Mouse (Mus musculus) intestine, embryonic 14.5 days (tissue): Measurements from ENCODE around the gene Tspo2. TPM values are rescaled to one million over a fixed set of nuclear protein-coding genes. Genes with fewer than 3 reads are reported as not detected.

Experiments
- ATAC-seq: fragments of 200-750 bp; cut with Nextera tagmentation; replicated peaks from 2 replicates; pipeline ENCODE4 v1.8.0; 2017; ENCODE audit warnings: low read depth, moderate number of reproducible peaks, moderate TSS enrichment, moderate library complexity; ENCODE audit not compliant: low FRiP score, low TSS enrichment
- DNase-seq: peaks from one replicate; pipeline ENCODE4 v3.0.0-alpha.2; 2018; ENCODE audit warnings: low spot score
- H3K27ac ChIP-seq: fragments of 300-500 bp; sonication (generic); 2 replicates; pipeline ENCODE4 v1.5.1; 2014; ENCODE audit warnings: low read depth, mild to moderate bottlenecking, control low read depth
- H3K27me3 ChIP-seq: fragments of 300-500 bp; sonication (generic); replicated peaks from 2 replicates; pipeline ENCODE4 v1.6.1; 2014; ENCODE audit warnings: low read length, control low read depth; ENCODE audit not compliant: control insufficient read depth, insufficient read depth
- H3K36me3 ChIP-seq: fragments of 300-500 bp; sonication (generic); 2 replicates; pipeline ENCODE4 v1.6.1; 2014; ENCODE audit warnings: low read length, control low read depth; ENCODE audit not compliant: control insufficient read depth, insufficient read depth
- H3K4me1 ChIP-seq: fragments of 300-500 bp; sonication (generic); replicated peaks from 2 replicates; pipeline ENCODE4 v1.6.1; 2014; ENCODE audit warnings: low read length, control low read depth, mixed read lengths; ENCODE audit not compliant: control insufficient read depth, insufficient read depth
- H3K4me2 ChIP-seq: fragments of 300-500 bp; sonication (generic); 2 replicates; pipeline ENCODE4 v1.6.1; 2014; ENCODE audit warnings: low read length
- H3K4me3 ChIP-seq: fragments of 300-500 bp; sonication (generic); 2 replicates; pipeline ENCODE4 v1.5.1; 2014; ENCODE audit warnings: low read depth, low read length, control low read depth, mixed read lengths
- H3K9ac ChIP-seq: fragments of 300-500 bp; sonication (generic); 2 replicates; pipeline ENCODE4 v1.6.1; 2014; ENCODE audit warnings: mild to moderate bottlenecking, low read length
- H3K9me3 ChIP-seq: fragments of 300-500 bp; sonication (generic); 2 replicates; pipeline ENCODE4 v1.6.1; 2016; ENCODE audit warnings: low read length, control low read depth; ENCODE audit not compliant: control insufficient read depth
- WGBS: fragments of 180-500 bp; shearing (Covaris S2); extraction: QIAGEN DNeasy Blood & Tissue Kit; methylation state at CpG from one replicate; pipeline ENCODE4 v1.1.7; 2014; 5-methylcytosine and 5-hydroxymethylcytosine counted together
- polyA plus RNA-seq: library from polyadenylated mRNA; unstranded; fragments of >200 nt; fragmentation: Nextera tagmentation; extraction: Ambion mirVana; gene quantifications from 2 replicates; pipeline ENCODE4 v1.2.1, GENCODE M21; 2014

Tspo2 gene
- polyA plus RNA-seq, 1 experiment from 2014 or later, result 1.6 TPM

DNA sequence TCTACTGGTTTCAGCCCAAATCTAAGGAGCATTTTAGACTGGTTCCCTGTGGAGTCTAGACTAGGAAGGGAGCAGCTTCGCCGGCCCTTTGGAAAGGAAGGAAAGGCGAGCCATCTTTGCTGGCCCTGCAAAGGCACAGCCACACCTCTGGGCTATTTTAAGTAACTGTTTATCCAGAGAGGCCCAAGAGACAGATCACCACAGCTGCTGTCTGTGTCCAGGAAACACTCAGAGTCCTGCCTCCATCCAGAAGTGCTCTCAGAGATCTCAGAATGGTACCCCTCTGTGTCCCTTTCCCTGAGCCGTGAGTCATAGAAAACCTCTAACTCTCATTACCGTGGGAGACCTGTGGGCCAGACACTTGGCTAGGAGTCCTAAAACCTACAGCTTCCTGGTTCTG lies 20.9 kb downstream of the Tspo2 start:
- peak overlapping the region; percentile 28 for H3K4me2 ChIP-seq
- H3K27me3 ChIP-seq, result no peaks in the 10 kb centered on the region
- no peaks in the 10 kb centered on the region for H3K9me3 ChIP-seq
- ATAC-seq (no peak), DNase-seq (no peak)
- no peak overlapping the region for H3K4me3 ChIP-seq
- no peaks in the 10 kb centered on the region for H3K36me3 ChIP-seq
- 14% methylated on average over 5 of the region's 5 CpGs for WGBS
- no peak overlapping the region for H3K9ac ChIP-seq
- H3K4me1 ChIP-seq, result peaks cover 56% of the 10 kb centered on the region
- peak overlapping the region; percentile 81 for H3K27ac ChIP-seq

DNA sequence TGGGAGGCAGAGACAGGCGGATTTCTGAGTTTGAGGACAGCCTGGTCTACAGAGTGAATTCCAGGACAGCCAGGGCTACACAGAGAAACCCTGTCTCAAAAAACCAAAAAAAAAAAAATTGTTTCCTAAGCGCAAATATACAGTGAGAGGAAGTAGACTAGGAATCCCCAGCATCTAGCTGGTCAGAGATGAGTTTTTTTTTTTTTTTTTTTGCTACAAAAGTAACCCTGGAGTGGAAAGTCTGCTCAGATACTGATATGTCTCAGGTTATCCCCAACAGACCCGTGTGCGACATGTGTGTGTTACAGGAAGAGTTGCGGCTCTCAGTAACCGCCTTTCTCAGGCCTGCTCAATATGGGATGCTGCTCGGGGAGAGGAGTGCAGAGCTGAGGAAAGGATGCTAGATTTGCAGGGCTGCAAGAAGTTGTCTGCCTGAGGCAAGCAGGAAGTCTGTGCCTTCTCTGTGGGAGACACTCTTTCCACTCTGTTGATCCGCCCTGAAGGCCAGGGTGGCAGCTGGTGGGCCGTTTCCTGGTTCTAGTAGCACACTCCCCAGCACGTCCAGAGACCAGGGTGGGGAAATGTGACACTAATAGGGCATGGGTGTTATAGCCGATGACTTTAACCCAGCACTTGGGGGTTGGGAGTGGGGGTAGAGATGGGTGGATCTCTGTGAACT lies 23.3 kb downstream of the Tspo2 start:
- H3K36me3 ChIP-seq, result no peaks in the 10 kb centered on the region
- H3K27me3 ChIP-seq, result no peaks in the 10 kb centered on the region
- H3K9ac ChIP-seq, result no peak overlapping the region
- H3K9me3 ChIP-seq, result no peaks in the 10 kb centered on the region
- DNase-seq (no peak), ATAC-seq (no peak)
- H3K4me1 ChIP-seq, result peaks cover 52% of the 10 kb centered on the region
- H3K27ac ChIP-seq, result peak overlapping the region; percentile 33; the same call in 1 of the 2 replicates
- WGBS, result 52% methylated on average over 11 of the region's 11 CpGs
- H3K4me3 ChIP-seq, result no peak overlapping the region
- no peak overlapping the region for H3K4me2 ChIP-seq

DNA sequence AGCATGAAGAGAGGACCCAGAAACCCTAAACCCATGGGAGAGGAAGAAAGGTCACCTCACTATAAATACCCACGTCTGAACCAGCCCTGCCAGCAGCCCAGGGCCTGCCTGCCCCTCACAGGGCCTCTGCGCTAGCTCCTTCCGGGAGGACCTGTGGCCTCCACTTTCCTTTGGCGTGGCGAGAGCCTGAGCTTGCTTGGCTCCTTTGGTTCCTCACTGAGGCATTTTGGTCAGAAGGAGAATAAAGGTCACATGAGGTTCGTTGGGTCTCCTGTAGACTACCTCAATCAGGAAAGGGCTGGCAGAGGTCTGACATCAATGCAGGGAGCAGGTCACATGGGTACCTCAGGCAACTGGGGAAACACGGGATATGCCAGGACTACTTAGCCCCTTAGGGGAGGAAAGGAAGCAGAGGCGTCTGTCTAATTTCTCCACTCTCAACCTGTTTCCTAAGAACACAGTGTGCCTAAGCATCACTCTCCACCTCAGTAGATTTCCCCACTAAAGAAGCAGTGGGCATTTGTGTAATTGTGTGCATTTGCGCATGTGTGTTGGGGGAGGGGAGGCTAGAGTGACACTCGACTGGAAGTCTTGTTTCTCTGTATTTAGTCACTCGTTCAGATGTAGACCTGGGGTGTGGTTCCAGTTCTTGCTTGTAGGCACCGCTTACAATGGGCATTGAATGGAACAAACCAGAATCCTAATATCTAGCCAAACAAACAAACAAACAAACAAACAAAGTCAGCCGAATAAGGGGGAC lies 24.2 kb downstream of the Tspo2 start:
- no peaks in the 10 kb centered on the region for H3K36me3 ChIP-seq
- no peak for DNase-seq
- no peak overlapping the region for H3K4me2 ChIP-seq
- peaks cover 44% of the 10 kb centered on the region for H3K4me1 ChIP-seq
- H3K9ac ChIP-seq, result no peak overlapping the region
- no peak overlapping the region for H3K4me3 ChIP-seq
- H3K9me3 ChIP-seq, result no peaks in the 10 kb centered on the region
- 57% methylated on average over 13 of the region's 13 CpGs for WGBS
- H3K27me3 ChIP-seq, result no peaks in the 10 kb centered on the region
- no peak overlapping the region for H3K27ac ChIP-seq
- no peak for ATAC-seq

DNA sequence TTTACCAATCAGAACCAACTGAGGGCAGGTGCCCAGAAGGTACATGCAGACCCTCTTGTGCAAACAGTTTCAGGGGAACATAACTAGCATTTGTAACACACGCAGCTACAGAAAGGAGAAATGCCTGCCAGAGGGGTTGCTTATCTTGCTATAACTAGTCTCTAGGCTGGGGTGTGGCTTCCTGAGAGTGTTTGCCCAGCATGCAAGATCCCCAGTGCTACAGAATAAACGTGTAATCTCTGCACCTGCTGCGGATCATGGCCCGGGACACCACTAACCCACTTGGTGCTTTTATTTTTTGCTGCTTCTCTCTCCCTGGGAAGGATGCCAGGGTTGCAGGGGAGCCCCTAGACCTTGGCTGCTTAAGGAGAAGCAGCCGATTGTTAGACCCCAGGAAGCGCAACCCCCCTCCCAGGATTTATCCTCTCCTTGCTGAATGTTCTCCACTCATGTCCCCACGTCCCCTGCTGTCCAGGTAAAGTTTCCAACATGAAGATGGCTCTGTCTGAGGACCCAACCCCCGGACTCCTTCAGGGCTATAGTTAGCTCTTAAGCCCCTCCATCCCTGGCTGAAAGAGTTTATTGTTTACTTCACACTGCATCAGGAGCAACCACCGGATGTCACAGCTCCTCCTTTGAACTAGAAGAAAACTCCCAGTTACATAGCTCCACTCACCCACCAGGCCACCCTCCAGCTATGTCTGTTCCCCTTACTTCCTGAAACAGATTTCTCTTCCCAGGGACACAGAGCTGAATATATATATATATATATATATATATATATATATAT lies 25.3 kb downstream of the Tspo2 start:
- no peaks in the 10 kb centered on the region for H3K36me3 ChIP-seq
- H3K9me3 ChIP-seq, result no peaks in the 10 kb centered on the region
- no peaks in the 10 kb centered on the region for H3K27me3 ChIP-seq
- H3K4me3 ChIP-seq, result no peak overlapping the region
- 26% methylated on average over 9 of the region's 9 CpGs for WGBS
- H3K27ac ChIP-seq, result 0 out of 2 replicates have a peak overlapping the region, but pooled peaks have one; percentile 35
- ATAC-seq (no peak), DNase-seq (no peak)
- peaks cover 36% of the 10 kb centered on the region for H3K4me1 ChIP-seq
- no peak overlapping the region for H3K9ac ChIP-seq
- no peak overlapping the region for H3K4me2 ChIP-seq

DNA sequence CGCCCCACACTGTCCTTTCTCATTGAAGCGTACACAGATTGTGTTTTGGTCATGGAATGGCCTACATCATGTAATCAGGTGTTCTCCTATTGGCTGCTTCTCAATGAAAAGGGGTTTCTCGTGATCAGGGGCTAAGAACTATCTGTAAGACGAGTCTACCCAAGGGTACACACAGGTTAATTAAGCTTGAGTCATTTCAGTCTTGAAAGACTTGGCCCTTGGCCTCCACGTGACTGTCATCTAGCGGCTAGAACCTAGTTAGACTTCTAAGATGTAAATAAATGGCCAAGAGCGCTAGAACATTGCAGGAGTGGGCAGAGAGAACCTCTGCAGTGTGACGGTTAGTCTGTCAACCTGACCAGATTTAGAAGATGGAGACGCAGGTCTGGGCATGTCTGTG lies 27.1 kb downstream of the Tspo2 start:
- H3K4me3 ChIP-seq, result no peak overlapping the region
- no peak overlapping the region for H3K9ac ChIP-seq
- no peak overlapping the region for H3K4me2 ChIP-seq
- H3K36me3 ChIP-seq, result no peaks in the 10 kb centered on the region
- ATAC-seq (no peak), DNase-seq (no peak)
- H3K9me3 ChIP-seq, result no peaks in the 10 kb centered on the region
- no peak overlapping the region for H3K27ac ChIP-seq
- WGBS, result 86% methylated on average over 9 of the region's 9 CpGs
- H3K4me1 ChIP-seq, result peaks cover 23% of the 10 kb centered on the region
- H3K27me3 ChIP-seq, result no peaks in the 10 kb centered on the region

DNA sequence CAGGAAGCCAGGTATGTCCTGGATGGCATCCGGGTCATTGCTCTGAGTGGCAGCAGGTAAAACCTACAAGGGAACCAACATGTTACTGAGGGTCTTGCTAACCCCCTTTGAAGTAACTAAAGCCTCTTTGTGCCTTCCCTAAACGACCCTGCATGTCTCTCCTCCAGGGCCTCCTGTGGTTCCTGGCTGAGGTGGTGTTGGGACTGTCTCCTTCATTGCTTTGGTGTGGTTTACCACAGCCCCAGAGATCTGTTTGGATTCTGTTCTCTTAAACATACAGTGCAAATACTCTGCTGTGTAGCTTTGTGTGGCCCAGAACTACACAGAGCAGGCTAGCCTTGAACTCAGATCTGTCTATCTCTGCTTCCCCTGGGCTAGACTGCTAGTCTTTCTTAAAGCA lies 31.8 kb downstream of the Tspo2 start:
- no peak overlapping the region for H3K27ac ChIP-seq
- peaks cover 27% of the 10 kb centered on the region for H3K36me3 ChIP-seq
- H3K9ac ChIP-seq, result no peak overlapping the region
- 0 out of 2 replicates have a peak, but pooled peaks cover 2% of the 10 kb centered on the region for H3K4me1 ChIP-seq
- whole genome bisulfite sequencing, result 66% methylated on average over 2 of the region's 2 CpGs
- H3K27me3 ChIP-seq, result no peaks in the 10 kb centered on the region
- DNase-seq, result no peak
- ATAC-seq, result no peak
- no peaks in the 10 kb centered on the region for H3K9me3 ChIP-seq
- no peak overlapping the region for H3K4me2 ChIP-seq
- H3K4me3 ChIP-seq, result no peak overlapping the region

DNA sequence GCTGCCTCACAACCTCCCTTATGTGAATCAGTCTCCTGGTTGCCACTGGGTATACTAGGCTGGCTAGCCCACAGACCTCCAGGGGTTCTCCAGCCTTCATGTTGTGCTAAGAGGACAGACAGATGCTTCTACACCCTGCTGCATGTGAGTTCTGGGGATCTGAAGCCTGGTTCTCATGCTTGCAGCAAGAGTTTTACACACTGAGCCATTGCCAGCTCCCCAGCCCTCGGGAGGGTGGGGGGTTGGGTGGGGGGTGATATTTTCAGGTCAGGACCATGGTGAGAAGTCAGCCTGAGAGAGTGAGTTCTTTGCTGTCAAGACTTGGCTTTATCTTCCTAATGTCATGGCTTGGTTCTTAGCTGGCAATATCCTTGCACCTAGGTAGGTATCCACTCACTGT lies 32.5 kb downstream of the Tspo2 start:
- no peak overlapping the region for H3K4me3 ChIP-seq
- H3K36me3 ChIP-seq, result peaks cover 35% of the 10 kb centered on the region
- H3K27ac ChIP-seq, result peak overlapping the region; percentile 34
- 0 out of 2 replicates have a peak, but pooled peaks cover 2% of the 10 kb centered on the region for H3K4me1 ChIP-seq
- WGBS, result 79% methylated on average over 1 of the region's 1 CpGs
- no peak for DNase-seq
- H3K9ac ChIP-seq, result no peak overlapping the region
- ATAC-seq, result no peak
- H3K9me3 ChIP-seq, result no peaks in the 10 kb centered on the region
- H3K4me2 ChIP-seq, result peak overlapping the region; percentile 22
- H3K27me3 ChIP-seq, result no peaks in the 10 kb centered on the region

DNA sequence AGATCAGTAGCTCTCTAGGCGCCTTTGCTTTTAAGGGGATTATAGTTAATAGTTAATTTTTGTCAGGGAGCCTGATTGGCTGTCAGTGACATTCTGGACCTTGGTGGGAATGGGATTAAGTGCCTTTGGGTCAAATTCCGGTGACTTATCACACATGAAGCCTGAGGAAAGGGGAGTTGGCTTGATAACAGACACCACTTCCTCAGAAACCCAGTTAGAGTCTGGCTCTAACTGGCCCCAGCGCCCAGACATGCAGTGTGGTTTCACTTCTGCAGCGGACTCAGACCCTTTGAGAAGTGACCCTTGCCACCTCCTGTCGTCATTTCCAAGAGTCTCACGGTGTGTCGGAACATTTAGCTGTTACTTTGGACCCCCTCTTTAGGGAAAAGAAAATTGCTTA lies 33.1 kb downstream of the Tspo2 start:
- ATAC-seq (peak; percentile 76), DNase-seq (no peak)
- WGBS, result 62% methylated on average over 7 of the region's 7 CpGs
- Histone ChIP-seq H3K9me3 (no peaks in the 10 kb centered on the region), H3K9ac (no peak overlapping the region), H3K27ac (peak overlapping the region; percentile 34), H3K4me3 (no peak overlapping the region), H3K27me3 (no peaks in the 10 kb centered on the region), H3K4me1 (0 out of 2 replicates have a peak, but pooled peaks cover 2% of the 10 kb centered on the region), H3K4me2 (peak overlapping the region; percentile 22), H3K36me3 (peaks cover 39% of the 10 kb centered on the region)
